Mouse (Mus musculus) CH12.LX (cell line): ENCODE measurements around the gene Elf1. TPM values are rescaled to one million over a fixed set of nuclear protein-coding genes. Genes with fewer than 3 reads are reported as not detected.

Source experiments
- DNase-seq: peaks from one replicate; pipeline ENCODE4 v3.0.0-alpha.2; 2013; ENCODE audit errors: extremely low read depth
- H3K27ac ChIP-seq: 2 replicates; pipeline ENCODE4 v1.5.1; 2012; ENCODE audit warnings: low read depth, mild to moderate bottlenecking, control low read depth, moderate library complexity; ENCODE audit not compliant: insufficient read depth
- H3K27me3 ChIP-seq: replicated peaks from 2 replicates; pipeline ENCODE3; 2012; ENCODE audit warnings: inconsistent platforms
- H3K36me3 ChIP-seq, 2 experiments: replicated peaks in 1 of 2; 2 replicates each; pipeline versions ENCODE3 to v1.6.1; 2012; ENCODE audit warnings: inconsistent platforms in 1 of 2, low read length in 1 of 2, mild to moderate bottlenecking in 1 of 2, mixed read lengths in 1 of 2, moderate library complexity in 1 of 2; ENCODE audit not compliant: control insufficient read depth in 1 of 2, insufficient read depth in 1 of 2
- H3K4me1 ChIP-seq, 2 experiments: 2 replicates each; pipeline ENCODE4 v1.6.1; 2012; ENCODE audit warnings: inconsistent platforms in 1 of 2, moderate library complexity in 1 of 2; ENCODE audit not compliant: insufficient read depth in 2 of 2, control insufficient read depth in 1 of 2
- H3K4me2 ChIP-seq: 2 replicates; pipeline ENCODE4 v1.6.1; 2012; ENCODE audit warnings: low read depth, mild to moderate bottlenecking, control low read depth; ENCODE audit not compliant: poor library complexity, insufficient read depth, severe bottlenecking
- H3K4me3 ChIP-seq, 3 experiments: fragments of 150-350 bp in 1 of 3; sonication (generic) in 1 of 3; replicated peaks in 1 of 3; 2 replicates each; pipeline versions ENCODE3 to v1.5.1; 2011 to 2012; ENCODE audit warnings: low read depth in 2 of 3, low read length in 2 of 3, mild to moderate bottlenecking in 2 of 3, moderate library complexity in 2 of 3, control low read depth in 1 of 3, improper control_type of control experiment in 1 of 3, inconsistent platforms in 1 of 3, mixed read lengths in 1 of 3; ENCODE audit not compliant: poor library complexity in 1 of 3
- H3K79me2 ChIP-seq: replicated peaks from 2 replicates; pipeline ENCODE4 v1.6.1; 2012; ENCODE audit warnings: mild to moderate bottlenecking, moderate library complexity; ENCODE audit not compliant: control insufficient read depth, poor library complexity, insufficient read depth, severe bottlenecking; ENCODE audit errors: extremely low read depth
- H3K9ac ChIP-seq: 2 replicates; pipeline ENCODE4 v1.6.1; 2012; ENCODE audit warnings: low read depth, mild to moderate bottlenecking, control low read depth, moderate library complexity; ENCODE audit not compliant: insufficient read depth
- H3K9me3 ChIP-seq: replicated peaks from 2 replicates; pipeline ENCODE3; 2012; ENCODE audit warnings: low read length, inconsistent platforms, mixed read lengths
- BHLHE40 ChIP-seq: IDR thresholded peaks from 2 replicates; pipeline ENCODE4 v1.6.1; 2011; ENCODE audit warnings: mild to moderate bottlenecking, low read depth, low read length, improper control_type of control experiment
- CHD1 ChIP-seq: IDR thresholded peaks from 2 replicates; pipeline ENCODE4 v1.6.1; 2012; ENCODE audit warnings: low read depth, low read length, improper control_type of control experiment, inconsistent platforms
- CHD2 ChIP-seq: IDR thresholded peaks from 2 replicates; pipeline ENCODE4 v1.6.1; 2011; ENCODE audit warnings: low read length, improper control_type of control experiment
- CTCF ChIP-seq, 2 experiments: IDR thresholded peaks in 1 of 2; conservative IDR thresholded peaks in 1 of 2; 2 replicates each; pipeline ENCODE4 v1.5.1; 2011 to 2012; ENCODE audit warnings: low read depth in 2 of 2, low read length in 2 of 2, improper control_type of control experiment in 1 of 2, inconsistent platforms in 1 of 2, mild to moderate bottlenecking in 1 of 2, moderate library complexity in 1 of 2
- ETS1 ChIP-seq: conservative IDR thresholded peaks from 2 replicates; pipeline ENCODE4 v1.6.1; 2012; ENCODE audit warnings: low read depth, mild to moderate bottlenecking, inconsistent platforms, low read length, improper control_type of control experiment, moderate library complexity
- GABPA ChIP-seq: IDR thresholded peaks from 2 replicates; pipeline ENCODE4 v1.6.1; 2012; ENCODE audit warnings: low read depth, low read length, improper control_type of control experiment, inconsistent platforms; ENCODE audit not compliant: insufficient replicate concordance
- JUN ChIP-seq: IDR thresholded peaks from 2 replicates; pipeline ENCODE4 v1.6.1; 2011; ENCODE audit warnings: low read depth, mild to moderate bottlenecking, low read length, improper control_type of control experiment, moderate library complexity; ENCODE audit not compliant: insufficient read depth
- MAFK ChIP-seq: IDR thresholded peaks from 2 replicates; pipeline ENCODE4 v1.6.1; 2011; ENCODE audit warnings: low read length, improper control_type of control experiment; ENCODE audit not compliant: insufficient replicate concordance
- MAX ChIP-seq: IDR thresholded peaks from 2 replicates; pipeline ENCODE4 v1.6.1; 2011; ENCODE audit warnings: low read length, improper control_type of control experiment
- MAZ ChIP-seq: IDR thresholded peaks from 2 replicates; pipeline ENCODE4 v1.6.1; 2012; ENCODE audit warnings: low read depth, mild to moderate bottlenecking, inconsistent platforms, low read length, improper control_type of control experiment, moderate library complexity
- MYC ChIP-seq: IDR thresholded peaks from 2 replicates; pipeline ENCODE4 v1.6.1; 2011; ENCODE audit warnings: low read depth, mild to moderate bottlenecking, improper control_type of control experiment, low read length
- NRF1 ChIP-seq: IDR thresholded peaks from 2 replicates; pipeline ENCODE4 v1.6.1; 2014; ENCODE audit warnings: low read depth, mild to moderate bottlenecking, inconsistent platforms, low read length, improper control_type of control experiment, moderate library complexity
- PAX5 ChIP-seq: IDR thresholded peaks from 2 replicates; pipeline ENCODE4 v1.6.1; 2012; ENCODE audit warnings: low read length, inconsistent platforms, mixed read lengths
- POLR2A ChIP-seq: IDR thresholded peaks from 2 replicates; pipeline ENCODE4 v1.6.1; 2011; ENCODE audit warnings: low read depth, mild to moderate bottlenecking, improper control_type of control experiment, low read length
- RAD21 ChIP-seq: IDR thresholded peaks from 2 replicates; pipeline ENCODE4 v1.6.1; 2011; ENCODE audit warnings: low read depth, mild to moderate bottlenecking, low read length, improper control_type of control experiment, moderate library complexity
- SMC3 ChIP-seq: IDR thresholded peaks from 2 replicates; pipeline ENCODE4 v1.6.1; 2011; ENCODE audit warnings: low read depth, low read length, improper control_type of control experiment
- USF1 ChIP-seq: IDR thresholded peaks from 2 replicates; pipeline ENCODE4 v1.6.1; 2014; ENCODE audit warnings: low read depth, mild to moderate bottlenecking, inconsistent platforms, low read length, improper control_type of control experiment
- USF2 ChIP-seq: conservative IDR thresholded peaks from 2 replicates; pipeline ENCODE4 v1.6.1; 2011; ENCODE audit warnings: low read depth, low read length, improper control_type of control experiment
- ZKSCAN1 ChIP-seq: IDR thresholded peaks from 2 replicates; pipeline ENCODE4 v1.6.1; 2012; ENCODE audit warnings: low read depth, inconsistent platforms, low read length, improper control_type of control experiment, borderline replicate concordance
- ZMIZ1 ChIP-seq: IDR thresholded peaks from 2 replicates; pipeline ENCODE4 v1.6.1; 2012; ENCODE audit warnings: low read depth, mild to moderate bottlenecking, inconsistent platforms, low read length, improper control_type of control experiment
- dilution Hi-C: fragments of 300-500 bp; cut with MboI; formaldehyde crosslinking; loops from 2 replicates; pipeline ENCODE4 v1.14.3; 2020; ENCODE audit warnings: low sequenced_read_pairs; ENCODE audit not compliant: extremely low pct_unique_long_range_greater_than_20kb, extremely low pct_ligation_motif_present
- in situ Hi-C: fragments of 300-500 bp; cut with MboI; formaldehyde crosslinking; loops from 3 replicates; pipeline ENCODE4 v1.14.3; 2019; ENCODE audit warnings: low sequenced_read_pairs, low pct_ligation_motif_present, low pct_unique_long_range_greater_than_20kb, mixed read lengths
- polyA plus RNA-seq: library from polyadenylated mRNA; unstranded; fragments of >175 nt; gene quantifications from 2 replicates; pipeline ENCODE4 v1.2.1, GENCODE M21; 2012; ENCODE audit warnings: low read depth; ENCODE audit not compliant: insufficient read length
- total RNA-seq, 2 experiments: library from RNA; depleted of rRNA; stranded (reverse); fragments of 300-350 nt in 1 of 2; fragments of >200 nt in 1 of 2; gene quantifications; 2 replicates each; pipeline ENCODE4 v1.2.3; 2012 to 2014

Elf1 gene
- total and polyA plus RNA-seq, 3 experiments, result 37.1 to 71.7 (median 54.4) TPM

GRCm38 (mm10) chr14:79486617-79486992 is 5.6 kb downstream of the Elf1 start:
- DNase-seq, result no peak
- peaks cover 2 to 12% of the 10 kb centered on the region in 2 experiments; a peak in 3 of 4 replicates for H3K4me1 ChIP-seq
- no peak overlapping the region for H3K27ac ChIP-seq
- in situ Hi-C loops, result no loop called here
- H3K27me3 ChIP-seq, result no peaks in the 10 kb centered on the region
- H3K79me2 ChIP-seq, result no peaks in the 10 kb centered on the region; the same call in 1 of the 2 replicates
- no peaks in the 10 kb centered on the region for H3K9me3 ChIP-seq
- no peak for TF ChIP-seq ZMIZ1
- TF ChIP-seq CHD1, result no peak
- TF ChIP-seq, all 38 proteins: peak for 0
- no peak overlapping the region for H3K9ac ChIP-seq
- dilution Hi-C loops, result no loop called here
- H3K4me2 ChIP-seq, result no peak overlapping the region
- H3K36me3 ChIP-seq, result no peaks in the 10 kb centered on the region
- no peak overlapping the region for H3K4me3 ChIP-seq

DNA sequence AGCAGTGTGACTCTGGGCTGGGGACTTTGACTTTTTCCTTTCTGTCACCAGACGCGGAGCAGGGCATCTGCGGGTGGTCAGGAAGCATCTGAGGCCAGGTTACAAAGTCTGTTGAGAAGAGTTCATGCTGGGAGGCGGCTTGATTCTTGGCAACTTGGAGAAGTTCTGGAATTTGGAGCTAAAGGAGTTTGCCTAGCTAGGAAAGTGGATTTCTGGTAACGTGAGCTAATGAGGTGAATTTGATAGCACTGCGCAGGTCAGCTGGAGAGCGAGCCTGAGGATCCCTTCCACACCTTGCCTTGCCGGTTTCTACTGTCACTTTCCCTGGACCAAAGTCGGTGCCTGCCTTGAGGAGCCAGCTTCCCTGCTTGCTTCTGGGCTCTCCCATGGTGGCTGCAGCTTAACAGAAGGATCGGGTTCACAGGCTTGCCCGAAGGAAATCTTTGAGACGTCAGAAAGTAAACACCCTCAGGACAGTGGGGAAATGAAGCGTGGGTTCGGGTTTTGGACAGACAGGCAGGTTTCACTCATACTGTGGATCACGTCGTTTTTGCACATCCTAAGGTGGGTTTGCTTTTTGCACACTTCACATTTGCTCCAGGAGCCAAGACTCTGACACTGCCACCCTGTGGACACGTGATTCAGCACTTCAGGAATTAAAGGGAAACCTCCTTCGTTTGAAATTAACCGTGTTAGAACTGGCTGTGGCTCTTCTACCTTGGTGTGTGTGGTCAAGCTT is 6.2 kb downstream of the Elf1 start:
- no peak for DNase-seq
- dilution Hi-C loops (no loop called here), in situ Hi-C loops (no loop called here)
- H3K27me3 ChIP-seq, result no peaks in the 10 kb centered on the region
- H3K9ac ChIP-seq, result no peak overlapping the region
- H3K4me2 ChIP-seq, result no peak overlapping the region
- no peaks in the 10 kb centered on the region for H3K9me3 ChIP-seq
- no peak overlapping the region for H3K27ac ChIP-seq
- no peak overlapping the region for H3K4me3 ChIP-seq
- H3K79me2 ChIP-seq, result no peaks in the 10 kb centered on the region; the same call in 1 of the 2 replicates
- no peaks in the 10 kb centered on the region for H3K36me3 ChIP-seq
- H3K4me1 ChIP-seq, result peaks cover 2 to 12% of the 10 kb centered on the region in 2 experiments; a peak in 3 of 4 replicates
- no peak for TF ChIP-seq ETS1
- TF ChIP-seq PAX5, result no peak
- TF ChIP-seq SMC3, result peak; percentile 43
- TF ChIP-seq CTCF (conservative IDR thresholded peaks at IDR 0.05 in 1 of 2, IDR thresholded peaks at IDR 0.05 in 1 of 2; ENCODE audit: low read depth in 2 of 2, low read length in 2 of 2), result peak in 1 of 2 experiments; percentile 60; a peak in 2 of 4 replicates
- TF ChIP-seq MAFK, result no peak
- TF ChIP-seq CHD2, result no peak
- TF ChIP-seq USF1, result peak; percentile 55
- no peak for TF ChIP-seq ZKSCAN1
- no peak for TF ChIP-seq POLR2A
- peak; percentile 18 for TF ChIP-seq RAD21
- TF ChIP-seq JUN, result no peak
- no peak for TF ChIP-seq CHD1
- peak; percentile 67 for TF ChIP-seq MAX
- peak; percentile 58; the same call in 1 of the 2 replicates for TF ChIP-seq BHLHE40
- TF ChIP-seq USF2, result peak; percentile 43; the same call in 1 of the 2 replicates
- no peak for TF ChIP-seq NRF1
- 0 out of 2 replicates have a peak, but pooled peaks have one; percentile 28 for TF ChIP-seq MYC
- TF ChIP-seq GABPA, result no peak
- no peak for TF ChIP-seq MAZ
